Mouse (Mus musculus) intestine, embryonic 16.5 days (tissue): Measurements from ENCODE around the gene Slc39a11. TPM values are rescaled to one million over a fixed set of nuclear protein-coding genes. Genes with fewer than 3 reads are reported as not detected.

Experiments used
- ATAC-seq: fragments of 200-750 bp; cut with Nextera tagmentation; 2 replicates; pipeline ENCODE4 v1.8.0; 2017; ENCODE audit warnings: moderate TSS enrichment, moderate library complexity
- H3K27ac ChIP-seq: fragments of 300-500 bp; sonication (generic); 2 replicates; pipeline ENCODE4 v1.5.1; 2014; ENCODE audit warnings: mild to moderate bottlenecking, low read length
- H3K27me3 ChIP-seq: fragments of 300-500 bp; sonication (generic); replicated peaks from 2 replicates; pipeline ENCODE4 v1.6.1; 2014; ENCODE audit warnings: low read length, control low read depth, mixed read lengths; ENCODE audit not compliant: control insufficient read depth, insufficient read depth
- H3K36me3 ChIP-seq: fragments of 300-500 bp; sonication (generic); 2 replicates; pipeline ENCODE4 v1.6.1; 2014; ENCODE audit warnings: low read length, control low read depth; ENCODE audit not compliant: control insufficient read depth, insufficient read depth
- H3K4me1 ChIP-seq: fragments of 300-500 bp; sonication (generic); 2 replicates; pipeline ENCODE4 v1.6.1; 2014; ENCODE audit warnings: low read length, control low read depth, mixed read lengths; ENCODE audit not compliant: control insufficient read depth, insufficient read depth
- H3K4me2 ChIP-seq: fragments of 300-500 bp; sonication (generic); 2 replicates; pipeline ENCODE4 v1.6.1; 2014; ENCODE audit warnings: low read depth, low read length, control low read depth
- H3K4me3 ChIP-seq: fragments of 300-500 bp; sonication (generic); 2 replicates; pipeline ENCODE4 v1.5.1; 2014; ENCODE audit warnings: mild to moderate bottlenecking, low read length
- H3K9ac ChIP-seq: fragments of 300-500 bp; sonication (generic); 2 replicates; pipeline ENCODE4 v1.6.1; 2014; ENCODE audit warnings: low read depth, low read length
- H3K9me3 ChIP-seq: fragments of 300-500 bp; sonication (generic); 2 replicates; pipeline ENCODE4 v1.6.1; 2016; ENCODE audit warnings: low read length, control low read depth; ENCODE audit not compliant: control insufficient read depth
- WGBS: fragments of 180-500 bp; shearing (Covaris S2); extraction: QIAGEN DNeasy Blood & Tissue Kit; methylation state at CpG from one replicate; pipeline ENCODE4 v1.1.7; 2014; 5-methylcytosine and 5-hydroxymethylcytosine counted together
- polyA plus RNA-seq: library from polyadenylated mRNA; unstranded; fragments of >200 nt; fragmentation: Nextera tagmentation; extraction: Ambion mirVana; gene quantifications from 2 replicates; pipeline ENCODE4 v1.2.1, GENCODE M21; 2015

Gene Slc39a11
- polyA plus RNA-seq, 1 experiment from 2014 or later = 52.8 TPM

DNA sequence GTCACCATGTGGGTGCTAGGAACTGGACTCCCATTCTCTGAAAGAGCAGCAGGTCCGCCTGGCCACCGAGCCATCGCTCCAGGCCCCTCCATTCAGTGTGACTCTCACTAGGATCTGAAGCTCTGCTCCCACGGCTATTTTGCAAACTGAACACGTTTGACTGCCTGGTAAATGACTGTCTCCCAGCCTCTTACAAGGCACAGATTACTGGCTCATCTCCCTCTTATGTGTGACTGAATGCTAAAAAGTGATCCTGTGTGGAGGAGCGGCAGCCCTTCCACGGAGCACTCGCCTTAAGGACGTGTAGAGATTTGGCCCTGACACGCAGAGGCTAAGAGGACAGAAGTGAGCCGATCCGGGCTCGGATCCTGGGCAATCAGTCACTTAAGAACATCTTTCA lies 96.3 kb downstream of the Slc39a11 start:
- Histone ChIP-seq H3K27ac (no peak overlapping the region), H3K4me1 (no peaks in the 10 kb centered on the region), H3K9me3 (no peaks in the 10 kb centered on the region), H3K4me2 (no peak overlapping the region), H3K9ac (no peak overlapping the region), H3K36me3 (no peaks in the 10 kb centered on the region), H3K27me3 (no peaks in the 10 kb centered on the region), H3K4me3 (no peak overlapping the region)
- WGBS = 83% methylated on average over 13 of the region's 13 CpGs
- ATAC-seq = no peak

DNA sequence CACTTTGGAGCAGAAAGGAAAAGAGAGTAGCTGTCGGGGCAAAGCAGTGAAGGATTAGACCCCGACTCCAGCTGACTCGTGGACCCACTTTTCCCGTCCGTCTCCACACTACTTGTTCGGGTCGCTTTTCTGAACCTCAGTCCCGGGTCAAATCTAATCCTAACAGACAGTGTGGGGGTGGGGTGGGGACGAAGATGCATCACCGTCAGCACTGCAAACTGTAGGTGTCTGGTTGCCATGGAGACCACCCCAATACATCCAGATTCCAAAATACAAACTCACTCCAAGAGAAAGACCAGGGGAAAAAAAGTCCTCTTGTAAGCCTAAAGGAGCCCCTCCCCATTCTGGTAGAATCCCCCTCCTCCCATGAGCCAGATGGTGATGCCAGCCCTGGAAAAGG lies 97.3 kb downstream of the Slc39a11 start:
- H3K27ac ChIP-seq = no peak overlapping the region
- no peak for ATAC-seq
- no peak overlapping the region for H3K4me2 ChIP-seq
- no peaks in the 10 kb centered on the region for H3K36me3 ChIP-seq
- H3K9me3 ChIP-seq = no peaks in the 10 kb centered on the region
- H3K27me3 ChIP-seq = no peaks in the 10 kb centered on the region
- no peak overlapping the region for H3K4me3 ChIP-seq
- no peak overlapping the region for H3K9ac ChIP-seq
- H3K4me1 ChIP-seq = no peaks in the 10 kb centered on the region
- WGBS = 69% methylated on average over 10 of the region's 10 CpGs

DNA sequence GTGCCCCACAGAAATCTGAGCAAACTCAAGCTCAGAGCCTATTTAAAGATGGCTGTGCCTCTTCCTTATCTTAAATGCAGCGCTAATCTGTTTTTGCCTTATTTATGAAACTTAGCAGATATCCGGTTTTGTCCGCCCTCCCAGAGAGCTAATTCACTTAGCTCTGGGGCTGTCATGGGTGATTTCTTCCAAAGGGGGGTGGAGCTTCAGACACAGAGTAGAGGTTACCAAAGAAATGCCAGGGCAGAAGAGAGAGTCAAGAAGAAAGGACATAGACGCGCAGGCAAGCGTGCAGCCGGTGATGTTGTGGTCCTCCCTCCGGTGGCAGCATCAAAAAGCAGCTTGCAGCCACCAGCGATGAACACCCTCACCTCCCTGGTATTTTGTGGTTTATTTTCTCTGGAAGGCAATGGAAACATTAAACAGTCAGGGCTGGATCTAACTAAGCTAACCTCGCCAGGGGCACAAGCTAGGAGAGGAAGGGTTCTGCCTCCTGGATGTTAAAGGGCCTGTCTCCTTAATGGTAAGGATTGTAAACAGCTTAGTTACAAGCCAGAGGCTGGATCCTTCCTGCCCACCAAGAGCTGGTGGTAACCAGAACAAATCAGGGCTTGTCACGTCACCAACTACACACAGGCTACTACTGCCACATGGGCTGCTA lies 103.5 kb downstream of the Slc39a11 start:
- no peak for ATAC-seq
- Histone ChIP-seq H3K4me2 (no peak overlapping the region), H3K36me3 (no peaks in the 10 kb centered on the region), H3K27me3 (no peaks in the 10 kb centered on the region), H3K9ac (no peak overlapping the region), H3K27ac (no peak overlapping the region), H3K4me1 (no peaks in the 10 kb centered on the region), H3K4me3 (no peak overlapping the region), H3K9me3 (no peaks in the 10 kb centered on the region)
- 66% methylated on average over 11 of the region's 11 CpGs for WGBS

DNA sequence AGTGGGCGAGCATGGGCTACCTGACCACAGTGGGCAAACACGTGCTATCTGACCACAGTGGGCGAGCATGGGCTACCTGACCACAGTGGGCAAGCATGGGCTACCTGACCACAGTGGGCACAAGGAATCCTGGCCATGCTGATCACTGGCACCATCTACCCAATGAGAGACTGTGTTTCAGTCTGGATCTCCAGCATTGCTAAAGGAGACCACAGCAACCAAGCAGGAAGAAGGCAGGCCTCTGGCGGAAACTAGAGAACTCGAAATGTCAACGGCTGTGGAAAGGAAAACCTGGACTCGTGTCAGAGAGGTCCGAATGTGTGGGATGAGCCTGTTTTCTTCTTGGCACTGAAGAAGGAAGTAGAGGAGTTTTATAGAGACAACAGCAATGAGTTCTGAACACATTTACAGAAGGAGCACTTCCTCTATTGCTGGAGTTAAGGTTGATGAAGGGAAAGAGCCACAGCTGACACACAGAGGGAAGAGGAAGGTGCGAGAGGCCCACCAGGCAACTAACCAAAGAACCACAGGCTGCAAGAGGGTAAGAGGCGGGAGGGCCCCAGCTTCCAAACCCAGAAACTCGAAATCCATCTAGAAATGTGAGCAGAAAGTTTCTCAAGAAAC lies 105.8 kb downstream of the Slc39a11 start:
- Histone ChIP-seq H3K4me3 (no peak overlapping the region), H3K4me1 (no peaks in the 10 kb centered on the region), H3K27ac (no peak overlapping the region), H3K36me3 (no peaks in the 10 kb centered on the region), H3K4me2 (no peak overlapping the region), H3K27me3 (no peaks in the 10 kb centered on the region), H3K9ac (no peak overlapping the region), H3K9me3 (no peaks in the 10 kb centered on the region)
- whole genome bisulfite sequencing = 84% methylated on average over 11 of the region's 11 CpGs
- ATAC-seq = no peak

DNA sequence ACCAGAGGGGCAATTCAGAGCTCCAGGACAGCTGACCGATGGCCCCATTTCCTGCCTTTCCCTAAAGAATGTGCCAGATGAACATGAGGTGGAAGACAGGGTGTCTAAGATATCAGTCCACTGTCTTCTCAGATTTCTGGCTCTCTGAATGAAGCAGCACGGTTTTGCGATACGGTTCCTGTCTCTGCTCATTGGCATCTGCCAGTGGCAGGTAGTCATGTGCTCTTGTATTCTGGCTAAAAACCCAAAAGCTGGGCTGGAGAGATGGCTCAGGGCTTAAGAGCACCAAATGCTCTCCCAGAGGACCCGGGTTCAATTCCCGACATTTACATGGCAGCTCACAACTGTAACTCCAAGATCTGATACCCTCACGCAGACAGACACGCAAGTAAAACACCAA lies 108.8 kb downstream of the Slc39a11 start:
- ATAC-seq = no peak
- Histone ChIP-seq H3K4me1 (no peaks in the 10 kb centered on the region), H3K4me3 (no peak overlapping the region), H3K9ac (no peak overlapping the region), H3K4me2 (no peak overlapping the region), H3K27ac (no peak overlapping the region), H3K36me3 (no peaks in the 10 kb centered on the region), H3K9me3 (no peaks in the 10 kb centered on the region), H3K27me3 (no peaks in the 10 kb centered on the region)
- WGBS = 96% methylated on average over 8 of the region's 8 CpGs

DNA sequence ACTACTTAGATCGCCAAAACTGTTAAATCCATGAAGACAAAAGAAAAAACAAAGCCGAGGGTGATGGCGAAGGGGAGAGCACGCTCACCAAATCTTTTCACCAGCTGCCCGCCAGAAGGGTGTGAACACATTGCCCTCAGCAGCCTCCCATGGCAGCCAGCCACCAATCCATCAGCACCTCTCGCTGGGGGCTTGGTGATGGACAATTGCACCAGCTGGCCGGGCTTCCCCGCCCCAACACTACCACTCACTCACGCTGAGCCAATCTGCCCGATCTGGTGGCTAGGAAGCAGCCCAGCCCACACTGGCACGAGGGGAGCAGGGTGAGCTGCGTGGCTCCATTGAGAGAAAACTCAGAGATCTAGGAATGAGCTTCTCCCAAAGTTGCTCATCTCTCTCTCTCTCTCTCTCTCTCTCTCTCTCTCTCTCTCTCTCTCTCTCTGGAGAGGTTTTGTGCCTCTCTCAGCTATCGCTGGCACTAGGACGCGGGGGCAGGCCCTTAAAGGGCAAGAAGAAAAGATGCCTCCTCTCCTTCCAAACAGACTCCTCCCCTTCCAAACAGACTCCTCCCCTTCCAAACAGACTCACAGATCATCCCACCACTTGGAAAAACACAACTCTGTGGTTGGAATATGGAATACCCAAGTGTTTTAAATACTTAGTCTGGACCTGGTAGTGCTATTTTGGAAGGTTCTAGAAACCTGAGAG lies 110.2 kb downstream of the Slc39a11 start:
- Histone ChIP-seq H3K4me2 (no peak overlapping the region), H3K9ac (no peak overlapping the region), H3K4me3 (no peak overlapping the region), H3K36me3 (no peaks in the 10 kb centered on the region), H3K4me1 (no peaks in the 10 kb centered on the region), H3K27ac (no peak overlapping the region), H3K9me3 (no peaks in the 10 kb centered on the region), H3K27me3 (no peaks in the 10 kb centered on the region)
- no peak for ATAC-seq
- WGBS = 61% methylated on average over 15 of the region's 15 CpGs

DNA sequence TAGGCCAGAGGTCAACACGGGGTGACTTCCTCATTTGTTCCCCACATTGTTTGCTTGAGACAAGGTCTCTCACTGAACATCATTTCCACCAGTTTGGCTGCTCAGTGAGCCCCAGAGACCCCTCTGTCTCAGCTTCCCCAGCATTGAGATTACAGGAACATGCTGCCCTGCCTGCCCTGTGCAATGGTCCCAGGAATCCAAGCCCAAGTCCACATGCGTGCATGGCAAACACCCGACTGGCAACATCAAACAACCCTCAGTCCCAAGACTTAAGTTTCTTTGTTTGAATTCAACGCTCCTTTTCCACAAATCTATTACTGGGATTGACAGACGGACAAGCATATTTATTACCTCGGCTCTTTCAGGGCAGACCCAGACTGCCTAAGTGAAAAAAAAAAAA lies 110.8 kb downstream of the Slc39a11 start:
- Histone ChIP-seq H3K9ac (no peak overlapping the region), H3K9me3 (no peaks in the 10 kb centered on the region), H3K4me2 (no peak overlapping the region), H3K27ac (no peak overlapping the region), H3K27me3 (no peaks in the 10 kb centered on the region), H3K4me1 (no peaks in the 10 kb centered on the region), H3K4me3 (no peak overlapping the region), H3K36me3 (no peaks in the 10 kb centered on the region)
- WGBS = 64% methylated on average over 6 of the region's 6 CpGs
- no peak for ATAC-seq

DNA sequence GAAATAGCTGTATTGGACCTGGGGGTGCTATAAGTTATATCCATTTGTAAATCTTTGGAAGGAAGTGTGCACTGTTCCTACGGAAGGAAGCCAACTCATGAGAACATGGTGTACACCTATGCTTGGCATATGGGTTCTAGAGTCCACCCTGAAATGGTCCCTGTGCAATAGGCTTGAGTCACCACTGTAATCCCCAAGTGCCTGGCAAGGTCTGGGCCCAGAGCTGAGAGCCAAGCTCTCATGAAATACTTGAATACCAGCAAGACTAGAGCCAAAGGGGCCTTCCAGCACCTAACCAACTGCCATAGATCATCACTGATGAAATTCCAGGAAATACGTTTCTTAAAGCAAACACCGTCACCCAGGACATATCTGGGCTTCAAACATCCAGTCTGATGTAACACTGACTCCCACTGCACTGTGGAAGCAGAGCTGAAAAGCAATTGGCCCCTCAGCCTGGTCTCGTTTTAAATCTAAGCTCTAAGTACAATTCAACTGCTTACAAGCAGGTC lies 111.4 kb downstream of the Slc39a11 start:
- Histone ChIP-seq H3K4me3 (no peak overlapping the region), H3K9ac (no peak overlapping the region), H3K4me1 (no peaks in the 10 kb centered on the region), H3K4me2 (no peak overlapping the region), H3K36me3 (no peaks in the 10 kb centered on the region), H3K27ac (no peak overlapping the region), H3K9me3 (no peaks in the 10 kb centered on the region), H3K27me3 (no peaks in the 10 kb centered on the region)
- WGBS = 88% methylated on average over 4 of the region's 4 CpGs
- ATAC-seq = no peak

DNA sequence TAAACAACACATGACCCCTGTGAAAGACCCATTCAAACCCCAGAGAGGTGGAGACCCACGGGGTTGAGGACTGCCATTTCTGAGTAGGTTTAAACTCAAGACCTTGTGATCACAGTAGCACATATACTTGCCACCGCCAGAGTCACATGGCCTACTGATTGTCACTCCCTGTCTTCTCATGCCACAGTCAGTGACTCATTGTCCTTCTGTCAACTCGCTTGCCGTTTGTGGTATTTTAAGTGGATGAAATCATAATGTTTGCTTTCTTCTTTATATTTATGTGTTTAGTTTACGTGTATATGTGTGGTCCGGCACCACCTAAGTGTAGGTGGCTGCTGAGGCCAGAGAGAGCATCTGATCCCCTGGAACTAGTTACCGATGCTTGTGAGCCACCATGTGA lies 112.2 kb downstream of the Slc39a11 start:
- H3K36me3 ChIP-seq = no peaks in the 10 kb centered on the region
- 82% methylated on average over 7 of the region's 7 CpGs for WGBS
- H3K27ac ChIP-seq = no peak overlapping the region
- H3K9ac ChIP-seq = no peak overlapping the region
- no peak overlapping the region for H3K4me3 ChIP-seq
- no peak overlapping the region for H3K4me2 ChIP-seq
- no peaks in the 10 kb centered on the region for H3K9me3 ChIP-seq
- H3K27me3 ChIP-seq = no peaks in the 10 kb centered on the region
- ATAC-seq = no peak
- no peaks in the 10 kb centered on the region for H3K4me1 ChIP-seq
